Mouse (Mus musculus) midbrain, embryonic 11.5 days (tissue): ENCODE results near the gene Drg1. TPM values are rescaled to one million over a fixed set of nuclear protein-coding genes. Genes with fewer than 3 reads are reported as not detected.

Experiments
- ATAC-seq: fragments of 200-750 bp; cut with Nextera tagmentation; 2 replicates; pipeline ENCODE4 v1.8.0; 2017; ENCODE audit warnings: moderate TSS enrichment, moderate library complexity; ENCODE audit not compliant: low FRiP score
- DNase-seq: peaks from one replicate; pipeline ENCODE4 v3.0.0; 2015; ENCODE audit warnings: low spot score; ENCODE audit errors: missing footprints
- H3K27ac ChIP-seq: fragments of 300-500 bp; sonication (generic); 2 replicates; pipeline ENCODE4 v1.5.1; 2014; ENCODE audit warnings: low read depth, low read length
- H3K27me3 ChIP-seq: fragments of 300-500 bp; sonication (generic); 2 replicates; pipeline ENCODE4 v1.6.1; 2014; ENCODE audit warnings: mild to moderate bottlenecking, low read length, moderate library complexity, mixed read lengths; ENCODE audit not compliant: control insufficient read depth, insufficient read depth
- H3K36me3 ChIP-seq: fragments of 300-500 bp; sonication (generic); 2 replicates; pipeline ENCODE4 v1.6.1; 2014; ENCODE audit warnings: mild to moderate bottlenecking, low read length, moderate library complexity, mixed read lengths; ENCODE audit not compliant: control insufficient read depth, insufficient read depth
- H3K4me1 ChIP-seq: fragments of 300-500 bp; sonication (generic); 2 replicates; pipeline ENCODE4 v1.6.1; 2014; ENCODE audit warnings: low read length; ENCODE audit not compliant: control insufficient read depth, insufficient read depth
- H3K4me2 ChIP-seq: fragments of 300-500 bp; sonication (generic); 2 replicates; pipeline ENCODE4 v1.6.1; 2014; ENCODE audit warnings: mild to moderate bottlenecking, moderate library complexity
- H3K4me3 ChIP-seq: fragments of 300-500 bp; sonication (generic); 2 replicates; pipeline ENCODE4 v1.5.1; 2014; ENCODE audit warnings: low read depth, low read length
- H3K9ac ChIP-seq: fragments of 300-500 bp; sonication (generic); 2 replicates; pipeline ENCODE4 v1.6.1; 2014; ENCODE audit warnings: low read length
- H3K9me3 ChIP-seq: fragments of 300-500 bp; sonication (generic); 2 replicates; pipeline ENCODE4 v1.6.1; 2016; ENCODE audit warnings: low read length; ENCODE audit not compliant: control insufficient read depth
- WGBS: fragments of 180-500 bp; shearing (Covaris S2); extraction: QIAGEN DNeasy Blood & Tissue Kit; methylation state at CpG from one replicate; pipeline ENCODE4 v1.1.7; 2014; 5-methylcytosine and 5-hydroxymethylcytosine counted together
- polyA plus RNA-seq: library from polyadenylated mRNA; unstranded; fragments of >200 nt; fragmentation: Nextera tagmentation; extraction: Ambion mirVana; gene quantifications from 2 replicates; pipeline ENCODE4 v1.2.1, GENCODE M21; 2014

The Drg1 gene
- polyA plus RNA-seq, 1 experiment from 2014 or later, result 327 TPM

DNA sequence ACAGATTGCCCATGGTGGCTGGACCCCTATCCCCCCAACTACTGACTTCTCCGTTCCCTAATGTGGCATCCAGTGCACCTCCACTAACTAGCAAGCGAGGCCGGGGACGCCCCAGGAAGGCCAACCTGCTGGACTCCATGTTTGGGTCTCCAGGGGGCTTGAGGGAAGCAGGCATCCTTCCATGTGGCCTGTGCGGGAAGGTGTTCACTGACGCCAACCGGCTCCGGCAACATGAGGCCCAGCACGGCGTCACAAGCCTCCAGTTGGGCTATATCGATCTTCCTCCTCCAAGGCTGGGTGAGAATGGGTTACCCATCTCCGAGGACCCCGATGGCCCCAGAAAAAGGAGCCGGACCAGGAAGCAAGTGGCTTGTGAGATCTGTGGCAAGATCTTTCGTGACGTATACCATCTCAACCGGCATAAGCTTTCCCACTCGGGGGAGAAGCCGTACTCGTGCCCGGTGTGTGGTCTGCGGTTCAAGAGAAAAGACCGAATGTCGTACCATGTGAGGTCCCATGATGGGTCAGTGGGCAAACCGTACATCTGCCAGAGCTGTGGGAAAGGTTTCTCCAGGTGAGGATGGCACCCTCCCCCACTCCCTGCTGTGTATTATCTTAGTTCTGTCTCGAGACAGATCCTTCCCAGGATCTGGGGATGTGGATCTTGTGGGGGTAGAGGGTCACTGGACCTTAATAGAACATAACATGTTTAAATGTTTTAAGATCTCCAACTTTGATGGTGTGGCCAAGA, 25.3 kb upstream of the Drg1 start:
- Histone ChIP-seq H3K36me3 (peaks cover 10% of the 10 kb centered on the region), H3K4me1 (peaks cover 32% of the 10 kb centered on the region)

DNA sequence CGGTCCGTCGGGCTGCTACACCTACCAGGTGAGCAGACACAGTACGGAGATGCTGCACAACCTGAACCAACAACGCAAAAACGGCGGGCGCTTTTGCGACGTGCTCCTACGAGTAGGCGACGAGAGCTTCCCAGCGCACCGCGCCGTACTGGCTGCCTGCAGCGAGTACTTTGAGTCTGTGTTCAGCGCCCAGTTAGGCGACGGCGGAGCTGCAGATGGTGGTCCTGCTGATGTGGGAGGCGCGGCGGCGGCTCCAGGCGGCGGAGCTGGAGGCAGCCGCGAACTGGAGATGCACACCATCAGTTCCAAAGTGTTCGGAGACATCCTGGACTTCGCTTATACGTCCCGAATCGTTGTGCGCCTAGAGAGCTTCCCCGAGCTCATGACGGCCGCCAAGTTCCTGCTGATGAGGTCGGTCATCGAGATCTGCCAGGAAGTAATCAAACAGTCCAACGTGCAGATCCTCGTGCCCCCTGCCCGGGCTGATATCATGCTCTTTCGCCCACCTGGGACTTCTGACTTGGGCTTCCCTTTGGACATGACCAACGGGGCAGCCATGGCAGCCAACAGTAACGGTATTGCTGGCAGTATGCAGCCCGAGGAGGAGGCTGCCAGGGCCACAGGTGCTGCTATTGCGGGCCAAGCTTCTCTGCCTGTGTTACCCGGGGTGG, 24.6 kb upstream of the Drg1 start:
- no peak for ATAC-seq
- no peaks in the 10 kb centered on the region for H3K27me3 ChIP-seq
- H3K4me3 ChIP-seq, result peak overlapping the region; percentile 92
- H3K4me1 ChIP-seq, result peaks cover 29% of the 10 kb centered on the region
- peaks cover 10% of the 10 kb centered on the region for H3K36me3 ChIP-seq
- H3K9me3 ChIP-seq, result no peaks in the 10 kb centered on the region
- peak overlapping the region; percentile 100 for H3K27ac ChIP-seq
- WGBS, result under 1% methylated on average over 50 of the region's 50 CpGs
- peak overlapping the region; percentile 100 for H3K4me2 ChIP-seq
- peak overlapping the region; percentile 100 for H3K9ac ChIP-seq
- peak; percentile 95 for DNase-seq

More for the DNA sequence above, 25.3 kb upstream of the Drg1 start:
- no peaks in the 10 kb centered on the region for H3K27me3 ChIP-seq
- H3K27ac ChIP-seq, result peak overlapping the region; percentile 100
- H3K4me2 ChIP-seq, result peak overlapping the region; percentile 100
- peak overlapping the region; percentile 100 for H3K9ac ChIP-seq
- H3K9me3 ChIP-seq, result no peaks in the 10 kb centered on the region
- peak overlapping the region; percentile 92 for H3K4me3 ChIP-seq
- ATAC-seq (no peak), DNase-seq (peak; percentile 96)
- WGBS, result 1% methylated on average over 26 of the region's 26 CpGs

DNA sequence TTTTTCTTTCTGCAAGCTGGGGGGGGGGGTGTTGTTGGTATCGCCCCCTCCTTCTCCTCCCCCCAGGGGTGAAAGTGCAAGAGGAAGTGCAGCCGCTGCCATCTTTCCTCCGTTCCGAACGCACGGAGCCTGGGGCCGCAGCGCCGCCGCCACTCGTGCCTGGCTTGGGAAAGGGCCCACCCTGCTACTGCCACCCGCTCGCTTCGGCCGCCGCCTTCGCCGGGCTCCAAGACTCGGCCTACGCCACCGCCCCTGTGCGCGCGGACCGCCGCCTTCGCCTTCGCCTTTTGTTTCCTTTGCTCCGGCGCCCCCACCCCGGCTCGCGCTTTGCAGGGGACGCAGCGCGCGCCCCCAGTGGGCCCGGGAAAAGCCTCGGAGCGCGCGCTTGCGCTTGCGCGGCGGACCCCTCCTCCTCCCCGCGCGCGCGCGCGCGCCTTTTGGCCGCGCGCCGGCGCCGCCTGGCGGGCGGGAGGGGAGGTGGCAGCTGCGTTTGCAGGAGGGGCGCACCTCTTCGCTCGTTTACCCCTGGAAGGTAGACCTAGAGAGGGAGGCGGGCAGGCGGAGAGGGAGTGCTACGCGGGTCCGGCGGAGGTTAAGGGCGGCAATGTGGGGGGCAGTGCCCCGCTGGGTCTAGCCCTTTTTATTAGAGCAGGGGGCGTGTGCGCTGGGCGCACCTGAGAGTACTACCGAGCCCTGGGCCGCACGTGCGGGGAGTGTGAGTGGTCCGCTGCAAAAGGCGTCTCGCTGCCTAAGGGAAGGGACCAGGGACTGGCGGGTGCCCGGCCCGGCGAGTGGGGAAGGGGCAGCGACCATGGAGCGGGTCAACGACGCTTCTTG, 23.8 kb upstream of the Drg1 start:
- H3K9me3 ChIP-seq, result no peaks in the 10 kb centered on the region
- WGBS, result under 1% methylated on average over 70 of the region's 92 CpGs
- peak overlapping the region; percentile 100 for H3K9ac ChIP-seq
- peak overlapping the region; percentile 100 for H3K4me2 ChIP-seq
- no peaks in the 10 kb centered on the region for H3K27me3 ChIP-seq
- peaks cover 8% of the 10 kb centered on the region for H3K36me3 ChIP-seq
- peaks cover 26% of the 10 kb centered on the region for H3K4me1 ChIP-seq
- H3K4me3 ChIP-seq, result peak overlapping the region; percentile 92
- DNase-seq (peak; percentile 99), ATAC-seq (peak; percentile 40)
- H3K27ac ChIP-seq, result peak overlapping the region; percentile 100

DNA sequence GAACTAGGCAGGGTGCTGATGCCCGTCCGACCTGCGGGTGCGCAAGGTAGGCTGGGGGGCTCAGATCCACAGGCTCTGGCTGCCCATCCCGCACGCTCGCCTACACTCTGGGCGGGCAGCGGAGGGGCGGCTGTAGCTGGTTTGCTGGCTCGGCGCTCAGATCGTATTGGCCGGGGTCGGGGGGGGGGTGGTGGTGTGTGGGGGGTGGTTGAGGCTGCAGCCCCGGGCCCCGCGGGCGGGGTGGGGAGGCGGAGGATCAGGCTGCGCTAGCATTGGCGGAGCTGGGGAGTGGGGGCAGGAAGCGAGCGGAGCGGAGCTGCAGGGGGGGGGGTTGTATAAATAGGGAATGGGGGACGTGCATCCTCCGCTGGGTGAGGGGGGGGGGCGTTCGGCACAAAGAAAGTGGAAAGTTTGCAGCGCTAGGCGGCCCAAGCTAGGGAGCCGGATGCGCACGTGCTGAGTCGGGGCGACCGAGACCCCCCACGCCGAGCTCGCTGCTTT, 23.1 kb upstream of the Drg1 start:
- peak; percentile 98 for DNase-seq
- peak; percentile 78 for ATAC-seq
- H3K4me3 ChIP-seq, result peak overlapping the region; percentile 92
- H3K4me2 ChIP-seq, result peak overlapping the region; percentile 100
- peaks cover 20% of the 10 kb centered on the region for H3K4me1 ChIP-seq
- peaks cover 3% of the 10 kb centered on the region for H3K36me3 ChIP-seq
- no peaks in the 10 kb centered on the region for H3K9me3 ChIP-seq
- peak overlapping the region; percentile 100 for H3K27ac ChIP-seq
- H3K27me3 ChIP-seq, result no peaks in the 10 kb centered on the region
- under 1% methylated on average over 21 of the region's 40 CpGs for WGBS
- H3K9ac ChIP-seq, result peak overlapping the region; percentile 100

DNA sequence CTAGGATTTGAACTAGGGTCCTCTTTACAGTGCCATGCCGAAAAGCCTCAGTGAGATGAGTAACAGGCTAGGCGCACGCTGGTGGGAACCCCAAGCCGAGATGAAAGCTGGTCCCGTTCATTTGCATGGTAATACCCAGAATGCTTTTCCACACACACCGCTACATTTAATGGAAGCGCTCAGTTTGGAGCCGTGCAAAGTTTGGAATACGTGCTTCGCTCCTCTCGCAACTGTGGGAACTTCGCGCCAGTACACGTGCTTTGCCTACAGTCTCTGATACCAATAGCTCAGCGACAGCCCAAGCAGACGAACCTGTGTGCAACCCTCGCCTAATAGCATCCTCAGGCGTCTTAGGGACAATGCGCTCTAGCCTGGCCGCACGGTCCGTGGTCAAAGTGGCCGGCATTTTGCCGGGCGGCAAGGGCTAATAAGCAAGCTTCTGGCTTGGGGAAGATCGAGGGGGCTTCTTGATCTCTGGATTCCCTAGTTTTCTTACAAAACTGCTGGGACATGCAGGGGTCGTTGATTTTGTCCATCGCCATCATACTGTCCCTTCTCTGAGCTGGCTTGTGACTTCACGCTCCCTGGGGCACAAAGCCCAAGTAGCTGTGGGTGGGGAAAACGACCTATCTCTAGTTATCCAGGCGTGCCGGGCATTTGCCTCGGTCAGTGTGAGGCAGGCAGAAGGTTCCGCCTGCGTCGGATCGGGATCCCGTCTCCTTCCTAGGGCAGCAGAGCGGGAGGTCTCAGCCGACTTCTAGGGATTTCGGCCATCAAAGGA, 22.5 kb upstream of the Drg1 start, which contains the start of gene Patz1:
TSS of gene Patz1 (plus strand) at position 354 of the 781 bp plus-strand sequence.
- DNase-seq (peak; percentile 98), ATAC-seq (peak; percentile 36)
- H3K4me1 ChIP-seq, result peaks cover 14% of the 10 kb centered on the region
- H3K9me3 ChIP-seq, result no peaks in the 10 kb centered on the region
- H3K27ac ChIP-seq, result peak within 1 kb of the TSS; percentile 100
- under 1% methylated on average over 41 of the region's 41 CpGs for WGBS
- H3K4me2 ChIP-seq, result peak within 1 kb of the TSS; percentile 100
- no peaks in the 10 kb centered on the region for H3K36me3 ChIP-seq
- peak within 1 kb of the TSS; percentile 92 for H3K4me3 ChIP-seq
- H3K9ac ChIP-seq, result peak within 1 kb of the TSS; percentile 100
- H3K27me3 ChIP-seq, result no peaks in the 10 kb centered on the region

DNA sequence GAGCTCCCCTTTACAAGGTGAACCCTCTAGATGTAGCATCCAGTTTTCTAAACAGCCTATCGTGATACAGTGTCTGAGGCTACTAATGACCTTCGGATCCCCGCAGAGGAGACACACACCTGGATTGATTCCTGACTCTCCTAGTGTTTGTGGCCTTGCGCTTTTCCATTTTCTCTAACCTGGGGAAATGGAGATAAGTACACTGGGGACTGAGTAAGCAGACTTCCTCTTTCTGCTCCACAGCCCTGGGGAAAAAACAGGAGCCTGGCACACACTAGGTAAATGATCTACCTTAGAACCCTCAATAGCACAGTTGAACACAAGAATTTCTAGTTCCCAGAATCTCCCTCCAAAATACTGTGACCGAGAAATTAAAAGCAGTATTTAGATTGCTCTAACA, 21.7 kb upstream of the Drg1 start:
- no peaks in the 10 kb centered on the region for H3K27me3 ChIP-seq
- H3K9ac ChIP-seq, result peak overlapping the region; percentile 100
- no peaks in the 10 kb centered on the region for H3K36me3 ChIP-seq
- DNase-seq (no peak), ATAC-seq (no peak)
- no peak overlapping the region; the same call in 1 of the 2 replicates for H3K27ac ChIP-seq
- peak overlapping the region; percentile 100 for H3K4me2 ChIP-seq
- peaks cover 10% of the 10 kb centered on the region for H3K4me1 ChIP-seq
- H3K4me3 ChIP-seq, result peak overlapping the region; percentile 92; the same call in 1 of the 2 replicates
- WGBS, result 70% methylated on average over 5 of the region's 5 CpGs
- no peaks in the 10 kb centered on the region for H3K9me3 ChIP-seq

DNA sequence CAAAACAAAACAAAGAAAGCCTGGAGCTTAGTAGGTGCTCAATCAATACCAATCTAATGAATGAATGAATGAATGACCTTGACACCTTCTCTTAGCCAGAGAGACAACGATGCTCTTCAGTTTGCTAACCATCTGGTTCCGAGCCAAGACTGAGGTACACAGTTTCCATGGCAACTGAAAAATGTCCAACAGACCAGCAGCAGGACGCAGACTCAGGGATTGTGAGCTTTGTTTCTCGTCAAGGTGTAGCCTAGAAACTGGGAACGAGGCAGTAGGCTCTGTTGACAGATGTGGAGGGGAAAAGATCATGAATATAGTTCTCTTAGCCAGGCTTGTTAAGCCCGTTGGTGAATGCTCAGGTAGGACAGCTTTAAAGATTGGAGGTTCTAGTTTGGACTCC, 20.9 kb upstream of the Drg1 start:
- Histone ChIP-seq H3K27me3 (no peaks in the 10 kb centered on the region), H3K4me3 (no peak overlapping the region), H3K9ac (no peak overlapping the region), H3K27ac (no peak overlapping the region), H3K4me2 (no peak overlapping the region), H3K4me1 (peaks cover 10% of the 10 kb centered on the region), H3K36me3 (no peaks in the 10 kb centered on the region), H3K9me3 (no peaks in the 10 kb centered on the region)
- DNase-seq (peak; percentile 82), ATAC-seq (no peak)
- 44% methylated on average over 6 of the region's 6 CpGs for WGBS

DNA sequence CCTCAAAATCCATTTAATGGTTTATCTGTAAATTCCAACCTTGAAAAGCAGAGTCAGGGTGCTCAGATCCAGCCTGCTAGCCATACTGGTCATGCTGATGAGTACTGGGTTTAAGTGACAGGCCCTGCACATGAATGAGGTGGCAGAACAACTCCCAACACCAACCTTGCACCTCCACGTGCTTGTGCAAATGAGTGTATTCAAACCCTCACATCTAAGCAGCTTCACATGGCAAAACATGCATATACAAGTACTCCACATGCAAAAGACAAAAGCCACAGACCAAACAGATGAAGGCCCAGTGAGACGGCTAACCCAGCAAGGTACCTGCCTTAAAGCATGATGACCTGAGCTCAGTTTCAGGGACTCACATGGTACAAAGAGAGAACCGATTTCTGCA, 19.7 kb upstream of the Drg1 start:
- Histone ChIP-seq H3K4me2 (no peak overlapping the region), H3K4me3 (no peak overlapping the region), H3K4me1 (peaks cover 10% of the 10 kb centered on the region), H3K27me3 (no peaks in the 10 kb centered on the region), H3K9ac (no peak overlapping the region), H3K27ac (no peak overlapping the region), H3K9me3 (no peaks in the 10 kb centered on the region; the same call in none of the 2 replicates), H3K36me3 (no peaks in the 10 kb centered on the region)
- ATAC-seq (no peak), DNase-seq (peak; percentile 57)
- WGBS, result 90% methylated on average over 3 of the region's 3 CpGs
